Mouse (Mus musculus) ES-E14 (cell line): ENCODE results near the gene Ttc41.

ENCODE experiments used
- CHD2 ChIP-seq: IDR thresholded peaks from 2 replicates; pipeline ENCODE4 v1.6.1; 2014; ENCODE audit warnings: mild to moderate bottlenecking, low read depth, low read length, inconsistent platforms
- HCFC1 ChIP-seq: IDR thresholded peaks from 2 replicates; pipeline ENCODE4 v1.6.1; 2012; ENCODE audit warnings: low read length, inconsistent platforms, borderline replicate concordance; ENCODE audit not compliant: insufficient read depth
- MAFK ChIP-seq: IDR thresholded peaks from 2 replicates; pipeline ENCODE4 v1.6.1; 2014; ENCODE audit warnings: mild to moderate bottlenecking, low read depth, low read length, inconsistent platforms; ENCODE audit not compliant: insufficient read depth

DNA sequence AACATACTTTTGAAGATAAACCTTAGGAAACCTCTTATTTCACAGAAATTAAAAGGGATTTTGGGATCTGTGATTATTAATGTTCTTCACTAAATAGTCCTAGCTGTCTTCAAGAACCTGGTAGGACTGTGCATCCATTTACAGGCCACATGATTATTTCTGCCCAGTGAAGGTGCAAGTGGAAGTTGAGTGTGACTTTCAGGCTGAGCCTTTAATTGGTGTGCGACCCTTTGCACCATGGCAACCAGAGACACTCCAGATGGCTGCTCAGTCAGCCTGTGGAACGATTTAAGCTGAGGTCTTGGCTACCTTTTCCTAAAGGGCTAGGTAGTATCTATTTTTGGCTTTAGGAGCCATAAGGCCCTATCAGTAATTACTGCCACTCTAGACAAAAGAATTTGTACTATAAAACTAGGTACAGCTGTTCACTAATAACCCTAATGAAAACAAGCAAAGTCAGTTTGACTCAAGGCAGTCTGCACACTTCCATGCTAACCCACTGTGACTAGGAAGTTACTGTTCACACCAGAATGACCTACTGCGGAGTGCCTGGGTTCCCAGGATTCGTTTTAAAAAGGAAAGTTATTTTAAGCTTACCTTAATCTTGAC, 3.2 kb upstream of the Ttc41 start:
- TF ChIP-seq CHD2: no peak
- TF ChIP-seq HCFC1: no peak
- TF ChIP-seq MAFK: no peak
